Mouse (Mus musculus) kidney, postnatal 36 days (tissue): ENCODE results near the gene Pde5a.

Experiments used
- DNase-seq, 2 experiments: peaks; one replicate each; pipeline ENCODE4 v3.0.0; 2021 to 2022; ENCODE audit warnings: mixed read lengths in 2 of 2

Gene Pde5a

GRCm38 (mm10) chr3:122766930-122767329, 38.2 kb downstream of the Pde5a start:
- no peak for DNase-seq

- no peak for DNase-seq
Observed at GRCm38 (mm10) chr3:122767841-122768240, 39.1 kb downstream of the Pde5a start.

GRCm38 (mm10) chr3:122781417-122781816, 52.7 kb downstream of the Pde5a start:
- no peak for DNase-seq

GRCm38 (mm10) chr3:122784245-122784644, 55.5 kb downstream of the Pde5a start:
- DNase-seq = no peak

GRCm38 (mm10) chr3:122788314-122788713, 59.6 kb downstream of the Pde5a start:
- DNase-seq = no peak

GRCm38 (mm10) chr3:122789544-122789943, 60.8 kb downstream of the Pde5a start:
- DNase-seq = no peak

GRCm38 (mm10) chr3:122800050-122800449, 71.3 kb downstream of the Pde5a start:
- no peak for DNase-seq

GRCm38 (mm10) chr3:122800553-122801435, 72.0 kb downstream of the Pde5a start:
- no peak for DNase-seq

- DNase-seq = no peak
Observed at GRCm38 (mm10) chr3:122801436-122802221, 72.9 kb downstream of the Pde5a start.

- DNase-seq = no peak
Observed at GRCm38 (mm10) chr3:122807313-122807712, 78.6 kb downstream of the Pde5a start.

GRCm38 (mm10) chr3:122810090-122810863, 81.5 kb downstream of the Pde5a start:
- DNase-seq = no peak

- no peak for DNase-seq
Observed at GRCm38 (mm10) chr3:122810986-122811385, 82.2 kb downstream of the Pde5a start.

GRCm38 (mm10) chr3:122814531-122814930, 85.8 kb downstream of the Pde5a start:
- no peak for DNase-seq

GRCm38 (mm10) chr3:122818282-122818681, 89.5 kb downstream of the Pde5a start:
- no peak for DNase-seq

- no peak for DNase-seq
Observed at GRCm38 (mm10) chr3:122820700-122821099, 92.0 kb downstream of the Pde5a start.

GRCm38 (mm10) chr3:122828270-122829058, 99.7 kb downstream of the Pde5a start:
- no peak for DNase-seq

- no peak for DNase-seq
Observed at GRCm38 (mm10) chr3:122834519-122834918, 105.8 kb downstream of the Pde5a start.

GRCm38 (mm10) chr3:122835097-122835850, 106.5 kb downstream of the Pde5a start:
- DNase-seq = no peak

- no peak for DNase-seq
Observed at GRCm38 (mm10) chr3:122837639-122838038, 108.9 kb downstream of the Pde5a start.

GRCm38 (mm10) chr3:122848410-122849034, 119.8 kb downstream of the Pde5a start:
- no peak for DNase-seq

- no peak for DNase-seq
Observed at GRCm38 (mm10) chr3:122855149-122855548, 126.4 kb downstream of the Pde5a start.
